Mouse (Mus musculus): Measurements from ENCODE around the gene Vmn1r118.
"Not testable (repeated sequence)": the region's sequence is repeated elsewhere in the genome, so short reads cannot be mapped to it uniquely, and the experiment has no call there.

The Vmn1r118 gene

GRCm38 (mm10) chr7:20912247-20912646 lies at the start of gene Vmn1r118:
Vmn1r118 (minus strand) TSS chr7:20912347.
- DNase-seq (ENCODE audit: low read depth) = not testable (repeated sequence)

GRCm38 (mm10) chr7:20884021-20884420 lies 28.1 kb downstream of the Vmn1r118 start, which contains the start of gene Vmn1r117:
Vmn1r117 (minus strand) TSS chr7:20884121.
- not testable (repeated sequence) for DNase-seq (ENCODE audit: low read depth)

- DNase-seq (ENCODE audit: low read depth) = not testable (repeated sequence)
Observed at GRCm38 (mm10) chr7:20871956-20872355, 40.2 kb downstream of the Vmn1r118 start, which contains the start of gene Vmn1r116. Vmn1r116 (plus strand) TSS chr7:20872256.
